Mouse (Mus musculus) heart, embryonic 13.5 days (tissue): ENCODE measurements around the gene Slc35e4. TPM values are rescaled to one million over a fixed set of nuclear protein-coding genes. Genes with fewer than 3 reads are reported as not detected.
"Not testable (repeated sequence)": the region's sequence is repeated elsewhere in the genome, so short reads cannot be mapped to it uniquely, and the experiment has no call there.

ENCODE experiments used
- ATAC-seq: fragments of 200-750 bp; cut with Nextera tagmentation; 2 replicates; pipeline ENCODE4 v1.8.0; 2017; ENCODE audit warnings: moderate TSS enrichment; ENCODE audit not compliant: insufficient number of reproducible peaks, low FRiP score, low TSS enrichment; ENCODE audit errors: extremely low read depth
- H3K27ac ChIP-seq: fragments of 300-500 bp; sonication (generic); replicated peaks from 2 replicates; pipeline ENCODE4 v1.5.1; 2015; ENCODE audit warnings: moderate library complexity, mild to moderate bottlenecking, inconsistent platforms
- H3K27me3 ChIP-seq: fragments of 300-500 bp; sonication (generic); replicated peaks from 2 replicates; pipeline ENCODE4 v1.6.1; 2015; ENCODE audit warnings: mild to moderate bottlenecking, inconsistent platforms
- H3K36me3 ChIP-seq: fragments of 300-500 bp; sonication (generic); 2 replicates; pipeline ENCODE4 v1.6.1; 2015; ENCODE audit warnings: mild to moderate bottlenecking, inconsistent platforms
- H3K4me1 ChIP-seq: fragments of 300-500 bp; sonication (generic); 2 replicates; pipeline ENCODE4 v1.6.1; 2015; ENCODE audit warnings: inconsistent platforms
- H3K4me2 ChIP-seq: fragments of 300-500 bp; sonication (generic); 2 replicates; pipeline ENCODE4 v1.6.1; 2015; ENCODE audit warnings: inconsistent platforms, mild to moderate bottlenecking, moderate library complexity
- H3K4me3 ChIP-seq: fragments of 300-500 bp; sonication (generic); 2 replicates; pipeline ENCODE4 v1.5.1; 2015; ENCODE audit warnings: moderate library complexity, mild to moderate bottlenecking, inconsistent platforms
- H3K9ac ChIP-seq: fragments of 300-500 bp; sonication (generic); 2 replicates; pipeline ENCODE4 v1.6.1; 2015; ENCODE audit warnings: inconsistent platforms, mild to moderate bottlenecking, moderate library complexity
- H3K9me3 ChIP-seq: fragments of 300-500 bp; sonication (generic); 2 replicates; pipeline ENCODE4 v1.6.1; 2016; ENCODE audit warnings: inconsistent platforms
- WGBS: fragments of 180-500 bp; shearing (Covaris S2); methylation state at CpG from one replicate; pipeline ENCODE4 v1.1.7; 2015; ENCODE audit warnings: mixed read lengths; 5-methylcytosine and 5-hydroxymethylcytosine counted together
- polyA plus RNA-seq: library from polyadenylated mRNA; unstranded; fragments of >200 nt; fragmentation: Nextera tagmentation; extraction: Ambion mirVana; gene quantifications from 2 replicates; pipeline ENCODE4 v1.2.1, GENCODE M21; 2015

Gene Slc35e4
- 4.7 and 4.9 TPM in 2 replicates for polyA plus RNA-seq

GRCm38 (mm10) chr11:3914109-3914840 is at the start of gene Slc35e4:
Gene Slc35e4, minus strand, starts transcription at chr11:3914664.
- peak within 1 kb of the TSS; percentile 64 for H3K27ac ChIP-seq

DNA sequence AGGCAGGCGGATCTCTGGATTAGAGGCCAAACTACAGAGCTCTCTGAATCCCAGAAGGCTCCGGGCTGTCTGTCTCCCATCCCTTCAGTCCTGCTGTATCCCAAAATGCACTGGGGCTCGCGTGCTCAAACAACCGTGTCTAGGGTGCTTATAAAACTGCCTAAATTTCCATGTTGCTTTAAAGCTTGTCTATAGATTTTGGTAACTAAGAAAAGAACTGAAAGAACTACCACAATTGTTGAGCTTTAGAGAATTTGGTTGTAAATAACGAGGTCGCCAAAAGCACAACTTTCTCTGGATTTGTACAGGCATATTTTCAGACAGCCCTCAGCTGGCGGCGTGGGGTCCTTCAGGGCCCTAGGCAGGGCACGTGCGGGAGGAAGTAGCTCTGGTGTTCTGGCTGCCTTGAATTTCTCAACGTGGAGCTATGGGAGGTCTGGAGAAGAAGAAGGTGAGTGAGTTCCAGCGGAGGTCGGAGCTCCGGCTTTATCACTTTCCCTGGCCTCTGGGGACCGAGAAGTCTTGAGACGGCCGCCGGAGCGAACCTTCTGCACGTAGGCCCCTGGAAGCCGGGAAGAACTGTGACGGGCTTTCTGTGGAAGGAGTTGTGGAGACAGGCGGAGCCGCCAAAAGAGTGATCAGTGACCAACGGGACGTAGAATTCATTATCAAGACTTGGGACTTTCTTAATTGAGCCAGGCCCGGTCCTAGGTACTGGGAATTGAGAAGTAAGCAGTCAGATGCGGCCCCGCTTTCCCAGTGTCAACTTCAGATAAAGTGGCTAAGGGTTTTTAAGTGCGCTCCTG is 49.3 kb upstream of the Slc35e4 start, which contains the start of gene Pes1:
Pes1 (plus strand) TSS at position 366 of the 806 bp plus-strand sequence.
- peak within 1 kb of the TSS; percentile 93 for H3K4me2 ChIP-seq
- H3K9ac ChIP-seq, result peak within 1 kb of the TSS; percentile 88
- peak within 1 kb of the TSS; percentile 74 for H3K4me3 ChIP-seq
- H3K27me3 ChIP-seq, result peaks cover 6% of the 10 kb centered on the region
- peak; percentile 83 for ATAC-seq
- under 1% methylated on average over 31 of the region's 31 CpGs for WGBS
- H3K27ac ChIP-seq, result peak within 1 kb of the TSS; percentile 73
- H3K36me3 ChIP-seq, result peaks cover 24% of the 10 kb centered on the region
- H3K4me1 ChIP-seq, result peaks cover 21% of the 10 kb centered on the region
- H3K9me3 ChIP-seq, result no peaks in the 10 kb centered on the region

More at GRCm38 (mm10) chr11:3914109-3914840, at the start of gene Slc35e4:
- Histone ChIP-seq H3K9me3 (no peaks in the 10 kb centered on the region), H3K9ac (peak within 1 kb of the TSS; percentile 82), H3K4me2 (peak within 1 kb of the TSS; percentile 85), H3K4me3 (peak within 1 kb of the TSS; percentile 64), H3K27me3 (0 out of 2 replicates have a peak, but pooled peaks cover 3% of the 10 kb centered on the region), H3K36me3 (peaks cover 12% of the 10 kb centered on the region), H3K4me1 (peaks cover 55% of the 10 kb centered on the region)
- under 1% methylated on average over 28 of the region's 28 CpGs for WGBS
- peak; percentile 24 for ATAC-seq

GRCm38 (mm10) chr11:3963155-3963554 is 48.7 kb upstream of the Slc35e4 start:
- H3K36me3 ChIP-seq, result peaks cover 18% of the 10 kb centered on the region
- peak overlapping the region; percentile 88 for H3K9ac ChIP-seq
- no peaks in the 10 kb centered on the region for H3K9me3 ChIP-seq
- peak overlapping the region; percentile 74 for H3K4me3 ChIP-seq
- peak overlapping the region; percentile 93 for H3K4me2 ChIP-seq
- H3K27me3 ChIP-seq, result peaks cover 9% of the 10 kb centered on the region
- 82% methylated on average over 10 of the region's 10 CpGs for WGBS
- peak overlapping the region; percentile 73; the same call in 1 of the 2 replicates for H3K27ac ChIP-seq
- ATAC-seq, result no peak
- peaks cover 21% of the 10 kb centered on the region for H3K4me1 ChIP-seq

DNA sequence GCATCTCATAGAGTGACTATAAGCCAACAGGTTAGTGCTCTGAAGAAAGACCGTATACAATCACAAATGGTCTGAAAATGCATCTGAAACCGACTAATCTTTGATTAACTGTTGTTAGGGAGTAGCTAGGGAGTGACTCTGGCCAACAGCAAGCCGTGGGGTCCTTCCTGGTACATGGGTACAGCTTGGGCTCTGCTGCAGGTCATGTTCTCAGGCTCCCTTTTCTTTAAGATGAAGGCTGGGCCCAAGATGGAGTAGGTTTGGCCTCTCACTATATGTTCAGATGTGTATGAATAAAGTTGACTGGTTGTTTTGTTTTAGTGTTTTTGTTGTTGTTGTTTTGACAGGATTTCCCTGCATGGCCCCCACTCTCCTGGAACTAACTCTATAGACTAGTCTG is 47.3 kb upstream of the Slc35e4 start:
- no peak for ATAC-seq
- 56% methylated on average over 3 of the region's 3 CpGs for WGBS
- Histone ChIP-seq H3K36me3 (0 out of 2 replicates have a peak, but pooled peaks cover 6% of the 10 kb centered on the region), H3K4me1 (peaks cover 21% of the 10 kb centered on the region), H3K27ac (no peak overlapping the region), H3K4me2 (no peak overlapping the region), H3K9me3 (no peaks in the 10 kb centered on the region), H3K4me3 (no peak overlapping the region), H3K27me3 (peaks cover 9% of the 10 kb centered on the region), H3K9ac (no peak overlapping the region)

DNA sequence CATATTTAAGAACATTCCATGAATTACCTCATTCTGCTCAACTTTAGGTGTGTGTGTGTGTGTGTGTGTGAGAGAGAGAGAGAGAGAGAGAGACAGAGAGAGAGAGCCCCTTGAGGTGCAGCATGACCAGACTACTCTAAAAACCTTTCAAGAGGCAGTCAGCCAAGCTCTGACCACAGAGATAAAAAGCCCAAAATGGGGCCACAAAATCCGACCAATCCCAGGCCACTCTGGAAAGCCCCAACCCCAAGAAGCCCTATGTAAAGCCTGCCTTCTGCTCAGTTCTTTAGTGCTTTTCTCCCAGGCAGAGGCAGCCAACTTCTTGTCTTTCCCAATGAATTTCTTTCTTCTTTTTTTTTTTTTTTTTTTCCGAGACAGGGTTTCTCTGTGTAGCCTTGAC is 46.4 kb upstream of the Slc35e4 start:
- H3K4me2 ChIP-seq, result no peak overlapping the region
- H3K9me3 ChIP-seq, result no peaks in the 10 kb centered on the region
- no peak overlapping the region for H3K4me3 ChIP-seq
- 40% methylated on average over 2 of the region's 2 CpGs for WGBS
- H3K9ac ChIP-seq, result no peak overlapping the region
- H3K36me3 ChIP-seq, result no peaks in the 10 kb centered on the region
- H3K27me3 ChIP-seq, result peaks cover 9% of the 10 kb centered on the region
- no peak overlapping the region for H3K27ac ChIP-seq
- ATAC-seq, result no peak
- H3K4me1 ChIP-seq, result peaks cover 17% of the 10 kb centered on the region

DNA sequence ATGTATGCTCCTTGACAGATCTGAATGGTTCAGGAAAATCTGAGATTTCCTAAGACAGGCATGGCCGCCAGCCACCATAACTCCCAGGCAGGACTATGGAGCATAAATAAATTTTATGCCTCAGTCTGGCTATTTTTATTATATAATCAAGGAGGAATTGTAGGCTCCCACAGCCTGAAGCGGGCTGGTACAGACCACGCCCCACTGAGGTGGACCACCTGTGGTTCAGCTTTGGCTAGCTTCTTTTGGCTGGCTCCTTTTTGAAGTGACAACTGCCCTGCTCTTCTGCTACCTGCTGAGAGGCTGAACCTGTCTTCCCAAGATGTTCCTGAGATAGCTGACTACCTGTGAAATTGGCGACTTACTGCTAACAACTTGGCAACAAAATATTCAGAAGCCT is 40.9 kb upstream of the Slc35e4 start:
- not testable (repeated sequence) for H3K27me3 ChIP-seq, H3K36me3 ChIP-seq, H3K27ac ChIP-seq, H3K9me3 ChIP-seq, H3K4me2 ChIP-seq, H3K4me3 ChIP-seq, H3K9ac ChIP-seq, ATAC-seq, H3K4me1 ChIP-seq
- WGBS, result 66% methylated on average over 4 of the region's 4 CpGs

DNA sequence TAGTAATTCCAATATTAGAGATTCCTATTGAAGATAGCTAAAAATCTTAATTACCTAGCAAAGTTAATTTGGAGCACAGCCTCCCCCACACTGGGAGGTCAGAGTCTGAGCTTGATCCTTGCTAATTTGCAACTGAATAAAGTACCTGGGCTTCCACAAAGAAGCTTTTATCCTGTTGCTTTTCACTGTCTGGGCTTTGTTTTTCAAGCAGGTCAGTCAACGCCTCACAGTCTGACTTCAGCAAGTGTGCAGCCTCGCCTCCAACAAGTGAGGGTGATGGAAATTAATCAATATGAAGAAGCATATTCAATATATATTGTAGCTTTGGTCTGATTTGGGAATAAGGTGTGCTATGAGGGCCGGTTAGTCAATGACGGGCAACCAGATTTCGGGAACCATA is 40.4 kb upstream of the Slc35e4 start:
- not testable (repeated sequence) for ATAC-seq, H3K36me3 ChIP-seq, H3K27ac ChIP-seq, H3K4me2 ChIP-seq, H3K4me3 ChIP-seq, H3K4me1 ChIP-seq, H3K9ac ChIP-seq, H3K27me3 ChIP-seq, H3K9me3 ChIP-seq
- 77% methylated on average over 5 of the region's 5 CpGs for WGBS

GRCm38 (mm10) chr11:3946386-3946785 is 31.9 kb upstream of the Slc35e4 start:
- H3K27me3 ChIP-seq, result peaks cover 33% of the 10 kb centered on the region
- no peaks in the 10 kb centered on the region for H3K4me1 ChIP-seq
- no peaks in the 10 kb centered on the region for H3K9me3 ChIP-seq
- no peak for ATAC-seq
- no peaks in the 10 kb centered on the region for H3K36me3 ChIP-seq
- no peak overlapping the region for H3K27ac ChIP-seq
- no peak overlapping the region for H3K9ac ChIP-seq
- H3K4me3 ChIP-seq, result no peak overlapping the region
- WGBS, result 23% methylated on average over 1 of the region's 1 CpGs
- no peak overlapping the region for H3K4me2 ChIP-seq

DNA sequence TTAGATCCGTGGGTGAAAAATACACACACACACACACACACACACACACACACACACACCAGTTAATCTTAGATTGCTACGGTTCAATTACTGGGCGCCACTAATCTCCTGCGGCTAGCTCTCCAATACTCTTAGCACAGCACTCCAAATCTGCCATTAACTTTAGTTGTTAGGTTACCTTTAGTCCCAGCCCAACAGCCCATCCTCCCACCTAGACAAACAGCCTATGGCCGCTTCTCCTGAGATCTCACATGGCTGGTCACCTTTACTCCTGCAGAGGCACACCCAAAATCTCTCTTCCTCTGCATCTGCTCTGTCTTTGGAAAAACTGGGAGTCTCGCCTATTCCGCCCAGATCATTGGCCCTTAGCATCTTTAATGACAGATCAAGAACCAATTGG is 26.9 kb upstream of the Slc35e4 start:
- ATAC-seq, result no peak
- WGBS, result 80% methylated on average over 7 of the region's 7 CpGs

DNA sequence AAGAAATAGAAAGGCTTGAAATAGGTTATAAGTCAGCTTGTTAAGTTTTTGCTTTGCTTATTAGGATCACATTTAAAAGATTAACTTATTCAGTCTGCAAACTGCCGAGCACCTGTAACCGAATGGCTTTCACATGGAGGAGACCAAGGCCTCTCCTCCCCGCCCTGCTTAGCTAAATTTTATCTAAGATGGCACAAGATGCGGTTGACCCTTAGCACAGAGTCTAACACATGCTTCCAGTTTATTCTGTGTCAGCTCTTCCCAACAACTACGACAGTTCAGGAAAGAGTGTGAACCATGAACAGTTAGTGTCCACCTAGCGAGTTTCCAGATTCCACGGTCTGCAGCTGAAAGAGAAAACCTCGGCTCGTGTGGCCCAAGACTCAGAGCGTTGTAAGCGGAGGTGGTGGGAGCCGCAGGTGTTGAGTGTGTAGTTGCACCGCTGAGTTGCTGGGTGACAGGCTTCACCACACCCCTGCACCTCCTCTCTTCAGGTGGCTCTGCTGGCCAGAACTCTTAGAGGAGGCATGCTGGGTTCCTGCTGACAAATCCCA is 22.9 kb upstream of the Slc35e4 start:
- peaks cover 5% of the 10 kb centered on the region for H3K4me1 ChIP-seq
- H3K9ac ChIP-seq, result no peak overlapping the region
- 62% methylated on average over 13 of the region's 13 CpGs for WGBS
- ATAC-seq, result no peak
- no peaks in the 10 kb centered on the region for H3K36me3 ChIP-seq
- H3K4me2 ChIP-seq, result no peak overlapping the region
- no peak overlapping the region for H3K27ac ChIP-seq
- H3K4me3 ChIP-seq, result no peak overlapping the region
- no peaks in the 10 kb centered on the region for H3K9me3 ChIP-seq
- H3K27me3 ChIP-seq, result peaks cover 16% of the 10 kb centered on the region; the same call in 1 of the 2 replicates

More for the DNA sequence above, 26.9 kb upstream of the Slc35e4 start:
- Histone ChIP-seq H3K4me2 (no peak overlapping the region), H3K9ac (no peak overlapping the region), H3K4me1 (no peaks in the 10 kb centered on the region), H3K9me3 (no peaks in the 10 kb centered on the region), H3K27ac (no peak overlapping the region), H3K4me3 (no peak overlapping the region), H3K27me3 (peaks cover 38% of the 10 kb centered on the region), H3K36me3 (no peaks in the 10 kb centered on the region)

- Histone ChIP-seq H3K4me2 (no peak overlapping the region), H3K36me3 (no peaks in the 10 kb centered on the region), H3K4me1 (peaks cover 9% of the 10 kb centered on the region), H3K27ac (no peak overlapping the region), H3K9me3 (no peaks in the 10 kb centered on the region), H3K9ac (no peak overlapping the region), H3K27me3 (0 out of 2 replicates have a peak, but pooled peaks cover 14% of the 10 kb centered on the region), H3K4me3 (no peak overlapping the region)
- WGBS, result 90% methylated on average over 3 of the region's 3 CpGs
- no peak for ATAC-seq
Measured at GRCm38 (mm10) chr11:3936318-3936717, 21.9 kb upstream of the Slc35e4 start.
